Mouse (Mus musculus) left cerebral cortex, postnatal 36 days (tissue): ENCODE data around the gene Scgb3a1. TPM values are rescaled to one million over a fixed set of nuclear protein-coding genes. Genes with fewer than 3 reads are reported as not detected.

Experiments used
- DNase-seq, 2 experiments: peaks; one replicate each; pipeline ENCODE4 v3.0.0; 2021 to 2022; ENCODE audit warnings: low spot score in 2 of 2, mixed read lengths in 1 of 2
- intact Hi-C: fragments of 180-260 bp; cut with DNase I; formaldehyde crosslinking; loops from one replicate; pipeline ENCODE4 v1.15.1; 2025
- total RNA-seq, 2 experiments: library from RNA; stranded (reverse); gene quantifications; 2 replicates each; pipeline ENCODE4 v1.2.3; 2021

Gene Scgb3a1
- total RNA-seq, 2 experiments from 2014 or later, result 0.99 TPM; not detected in 1

DNA sequence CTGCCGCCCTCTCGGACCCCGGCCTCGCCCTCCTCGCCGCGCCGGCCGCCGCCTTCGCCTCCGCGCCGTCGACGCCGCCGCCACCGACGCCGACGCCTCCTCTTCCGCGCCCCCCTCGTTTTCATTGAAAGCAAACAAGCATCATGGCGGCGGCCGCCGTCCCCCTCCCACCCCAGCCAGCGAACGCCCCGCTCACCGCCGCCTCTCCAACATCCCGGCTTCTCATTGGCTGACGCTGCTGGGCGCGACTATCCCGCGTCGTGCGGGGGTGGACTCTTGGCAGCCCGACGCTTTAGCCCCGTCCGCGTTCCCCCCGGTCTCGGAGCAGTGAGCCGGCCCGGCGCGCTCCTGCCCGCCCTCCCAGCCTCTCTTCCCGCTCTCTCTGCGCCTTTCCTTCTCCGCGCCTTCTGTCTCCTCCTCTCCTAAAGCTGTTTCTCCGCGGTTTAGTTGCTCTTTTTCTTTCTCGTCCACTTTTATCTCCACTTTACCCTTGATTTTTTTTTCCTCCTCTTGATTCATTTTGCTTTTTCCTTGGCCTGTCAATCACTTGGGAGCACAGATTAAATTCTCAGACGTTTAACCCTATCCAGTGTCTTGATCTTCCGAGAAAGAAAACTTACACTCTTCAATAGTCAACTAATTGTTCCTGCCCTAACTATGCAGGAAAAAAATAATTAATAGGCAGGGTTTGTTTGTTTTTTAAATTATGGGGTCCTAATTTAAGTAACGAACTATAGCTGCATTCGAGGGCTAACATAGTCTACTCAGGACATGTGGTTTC is 49.3 kb downstream of the Scgb3a1 start, which contains the start of gene Cnot6:
Gene Cnot6 (minus strand): TSS at position 169 of the 781 bp plus-strand sequence.
- intact Hi-C loops, result loop anchor here (5.0 kb wide), 2 partner anchors 60 to 135 kb away; partner anchors contain the start of gene Mapk9

DNA sequence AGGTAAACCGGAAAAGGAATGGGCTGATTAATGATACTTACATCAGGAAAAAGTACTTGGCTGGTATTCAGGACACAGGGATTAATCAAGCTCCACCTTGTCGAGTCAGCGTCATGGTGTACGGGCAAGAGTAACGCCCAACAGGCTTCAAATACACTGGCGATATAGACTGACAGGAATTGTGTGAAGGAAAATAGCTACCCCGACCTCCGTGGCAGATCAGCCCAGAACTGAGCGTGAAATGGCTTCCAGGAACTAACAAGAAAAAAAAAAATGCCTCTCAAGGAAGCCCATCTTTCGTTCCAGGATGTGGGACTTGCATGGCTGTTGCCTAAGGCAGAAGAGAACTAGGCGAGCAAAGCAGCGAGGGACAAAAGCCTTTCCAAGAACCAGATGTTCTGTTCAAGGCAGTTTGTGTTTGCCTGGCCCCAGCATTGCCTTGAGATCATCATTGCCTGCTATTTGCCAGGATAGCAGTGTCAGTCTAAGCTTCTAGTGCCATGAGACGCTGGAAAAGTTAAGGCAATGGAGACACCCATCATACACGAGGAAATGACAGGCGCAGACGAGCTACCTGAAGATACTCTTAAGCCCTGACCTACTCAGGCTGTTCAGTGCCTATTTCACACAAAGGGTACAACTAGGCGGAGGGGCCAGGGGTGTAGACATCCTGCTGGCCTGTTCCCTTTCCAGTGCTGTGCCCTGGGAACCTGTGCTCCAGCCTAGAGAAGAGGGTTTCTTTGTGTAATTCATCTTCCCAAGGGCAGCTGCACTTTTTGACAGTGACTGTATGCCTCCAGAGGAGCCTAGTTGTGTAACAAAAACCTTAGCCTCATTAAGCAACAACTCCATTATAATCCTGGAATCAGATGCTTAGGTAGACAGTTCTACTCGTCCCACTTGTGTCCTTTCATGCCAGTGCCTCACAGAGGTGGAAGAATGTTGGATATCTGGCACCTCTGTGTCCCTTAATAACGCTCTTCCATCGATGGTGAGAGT is 50.2 kb downstream of the Scgb3a1 start:
- intact Hi-C loops, result loop anchor here (5.0 kb wide), 2 partner anchors 61 to 134 kb away; partner anchors contain the start of gene Mapk9

More for the DNA sequence above, 49.3 kb downstream of the Scgb3a1 start, which contains the start of gene Cnot6:
- peak; percentile 97 for DNase-seq

More for the DNA sequence above, 50.2 kb downstream of the Scgb3a1 start:
- no peak for DNase-seq

Other genes starting within 250 kb of the Scgb3a1 start
- not detected for gene Olfr1389, start 240.5 kb upstream of the Scgb3a1 start, total RNA-seq
- gene Olfr1388, start 227.0 kb upstream of the Scgb3a1 start, total RNA-seq, result under 1 TPM; 0.17 to 0.48 TPM
- gene Olfr1387, start 208.3 kb upstream of the Scgb3a1 start, total RNA-seq, result not detected
- not detected for gene Olfr1386, start 198.6 kb upstream of the Scgb3a1 start, total RNA-seq
- under 1 TPM in 1 of 2 experiments, not detected in 1; 0.11 TPM for gene Olfr1385, start 174.5 kb upstream of the Scgb3a1 start, total RNA-seq
- not detected for gene Olfr1384, start 156.9 kb upstream of the Scgb3a1 start, total RNA-seq
- not detected for gene Olfr1383, start 144.0 kb upstream of the Scgb3a1 start, total RNA-seq
- not detected for gene Olfr1382, start 135.4 kb upstream of the Scgb3a1 start, total RNA-seq
- gene Olfr1381, start 120.2 kb upstream of the Scgb3a1 start, total RNA-seq, result not detected
- not detected for gene Olfr1380, start 106.7 kb upstream of the Scgb3a1 start, total RNA-seq
- 1 to 10 TPM; 2.2 to 2.5 TPM for gene Flt4, start 54.3 kb upstream of the Scgb3a1 start, total RNA-seq
- gene Cnot6, start 49.1 kb downstream of the Scgb3a1 start, total RNA-seq, result 10 to 100 TPM; 44.3 to 55.0 TPM
- gene Gfpt2, start 130.6 kb downstream of the Scgb3a1 start, total RNA-seq, result 1 to 10 TPM; 7.6 to 8.0 TPM
- 100 to 1,000 TPM; 215 to 223 TPM for gene Mapk9, start 183.1 kb downstream of the Scgb3a1 start, total RNA-seq
- gene Rasgef1c, start 238.2 kb downstream of the Scgb3a1 start, total RNA-seq, result 10 to 100 TPM; 36.6 to 46.1 TPM